Mouse (Mus musculus) G1E (cell line): ENCODE data around the gene Sgms1. TPM values are rescaled to one million over a fixed set of nuclear protein-coding genes. Genes with fewer than 3 reads are reported as not detected.

ENCODE experiments used
- ATAC-seq: 2 replicates; pipeline ENCODE4 v1.8.0; 2016; ENCODE audit warnings: mild to moderate bottlenecking; ENCODE audit not compliant: insufficient number of reproducible peaks, poor library complexity, low FRiP score, severe bottlenecking; ENCODE audit errors: extremely low read depth
- DNase-seq: peaks from one replicate; pipeline ENCODE4 v3.0.0; 2012; ENCODE audit warnings: low spot score
- H3K27me3 ChIP-seq: 2 replicates; pipeline ENCODE4 v1.6.1; 2012; ENCODE audit warnings: mild to moderate bottlenecking, low read length, inconsistent platforms; ENCODE audit not compliant: insufficient read depth
- H3K36me3 ChIP-seq: replicated peaks from 2 replicates; pipeline ENCODE3; 2012; ENCODE audit warnings: mild to moderate bottlenecking, inconsistent platforms
- H3K4me1 ChIP-seq: 2 replicates; pipeline ENCODE4 v1.6.1; 2012; ENCODE audit warnings: low read depth, low read length, inconsistent platforms, mixed read lengths; ENCODE audit not compliant: insufficient read depth
- H3K4me3 ChIP-seq: 2 replicates; pipeline ENCODE4 v1.5.1; 2012; ENCODE audit warnings: low read depth, mild to moderate bottlenecking, inconsistent platforms, low read length, moderate library complexity, mixed read lengths
- H3K9me3 ChIP-seq: replicated peaks from 2 replicates; pipeline ENCODE4 v1.6.1; 2012; ENCODE audit warnings: inconsistent platforms
- CTCF ChIP-seq: IDR thresholded peaks from 2 replicates; pipeline ENCODE4 v1.5.1; 2012; ENCODE audit warnings: low read depth, low read length, inconsistent platforms, mixed read lengths
- GATA1 ChIP-seq: IDR thresholded peaks from 2 replicates; pipeline ENCODE4 v1.6.1; 2012; ENCODE audit warnings: borderline replicate concordance, low read length, inconsistent platforms, mixed read lengths
- GATA2 ChIP-seq: IDR thresholded peaks from 2 replicates; pipeline ENCODE4 v1.6.1; 2012; ENCODE audit warnings: low read depth, low read length, inconsistent platforms, borderline replicate concordance
- POLR2AphosphoS5 ChIP-seq: IDR thresholded peaks from 2 replicates; pipeline ENCODE4 v1.6.1; 2012; ENCODE audit warnings: low read depth, low read length, inconsistent platforms; ENCODE audit not compliant: insufficient replicate concordance
- TAL1 ChIP-seq: conservative IDR thresholded peaks from 2 replicates; pipeline ENCODE4 v1.6.1; 2012; ENCODE audit warnings: low read depth, low read length, inconsistent platforms, mixed read lengths
- polyA plus RNA-seq: library from polyadenylated mRNA; stranded (reverse); fragments of >175 nt; gene quantifications from 2 replicates; pipeline ENCODE4 v1.2.3, GENCODE M21; 2012
- total RNA-seq, 2 experiments: library from RNA; stranded (forward) in 1 of 2; stranded (reverse) in 1 of 2; fragments of 200-1000 nt in 1 of 2; fragments of >200 nt in 1 of 2; fragmentation: Nextera tagmentation in 1 of 2; gene quantifications; 2 replicates each; pipeline ENCODE4 v1.2.3; 2014 to 2017

Gene Sgms1
- total and polyA plus RNA-seq, 3 experiments = 14.5 to 91.0 (median 61.2) TPM

GRCm38 (mm10) chr19:32277287-32277686 is 112.2 kb downstream of the Sgms1 start:
- DNase-seq (no peak), ATAC-seq (no peak)
- no peak for TF ChIP-seq POLR2AphosphoS5
- no peak for TF ChIP-seq CTCF
- no peak for TF ChIP-seq GATA1
- TF ChIP-seq TAL1 = no peak
- TF ChIP-seq GATA2 = no peak
- Histone ChIP-seq H3K4me3 (no peak overlapping the region), H3K36me3 (peaks cover 21% of the 10 kb centered on the region), H3K4me1 (peaks cover 77% of the 10 kb centered on the region), H3K27me3 (no peaks in the 10 kb centered on the region), H3K9me3 (no peaks in the 10 kb centered on the region)

GRCm38 (mm10) chr19:32276817-32277216 is 112.7 kb downstream of the Sgms1 start:
- TF ChIP-seq TAL1 (no peak), POLR2AphosphoS5 (no peak)
- no peaks in the 10 kb centered on the region for H3K27me3 ChIP-seq
- no peaks in the 10 kb centered on the region for H3K9me3 ChIP-seq
- ATAC-seq = peak; percentile 58; the same call in 1 of the 2 replicates
- peak; percentile 59 for DNase-seq
- peaks cover 19% of the 10 kb centered on the region for H3K36me3 ChIP-seq
- no peak overlapping the region; the same call in 1 of the 2 replicates for H3K4me3 ChIP-seq
- H3K4me1 ChIP-seq = peaks cover 82% of the 10 kb centered on the region

DNA sequence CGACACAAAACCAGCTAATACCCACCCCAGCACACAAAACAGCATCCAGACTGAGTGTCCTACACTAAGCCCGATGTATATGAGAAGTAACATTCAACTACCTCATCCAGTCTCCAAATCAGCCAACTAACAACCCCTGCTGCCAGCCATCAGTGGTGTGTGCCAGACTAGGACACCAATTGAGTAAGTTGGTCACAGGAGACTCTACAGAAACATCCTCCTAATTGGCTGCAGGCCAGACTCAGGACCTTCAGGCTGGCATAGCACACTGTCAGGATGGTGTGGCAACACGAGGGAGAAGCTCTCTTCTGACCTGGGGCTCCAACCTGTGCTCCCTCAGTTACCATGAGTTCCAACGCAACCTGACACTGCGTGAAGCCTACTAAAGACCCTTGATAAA is 113.3 kb downstream of the Sgms1 start:
- no peaks in the 10 kb centered on the region for H3K9me3 ChIP-seq
- peaks cover 19% of the 10 kb centered on the region for H3K36me3 ChIP-seq
- TF ChIP-seq TAL1 (no peak), GATA2 (no peak), GATA1 (no peak), POLR2AphosphoS5 (no peak), CTCF (no peak)
- DNase-seq (no peak), ATAC-seq (no peak)
- H3K27me3 ChIP-seq = no peaks in the 10 kb centered on the region
- peaks cover 84% of the 10 kb centered on the region for H3K4me1 ChIP-seq
- peak overlapping the region; percentile 39; the same call in 1 of the 2 replicates for H3K4me3 ChIP-seq

GRCm38 (mm10) chr19:32275068-32275925 is 114.2 kb downstream of the Sgms1 start:
- H3K27me3 ChIP-seq = no peaks in the 10 kb centered on the region
- H3K36me3 ChIP-seq = peaks cover 14% of the 10 kb centered on the region
- no peaks in the 10 kb centered on the region for H3K9me3 ChIP-seq
- DNase-seq (peak; percentile 40), ATAC-seq (no peak)
- peak overlapping the region; percentile 46; the same call in 1 of the 2 replicates for H3K4me3 ChIP-seq
- no peak for TF ChIP-seq CTCF
- TF ChIP-seq GATA2 = 0 out of 2 replicates have a peak, but pooled peaks have one; percentile 31
- H3K4me1 ChIP-seq = peaks cover 89% of the 10 kb centered on the region

DNA sequence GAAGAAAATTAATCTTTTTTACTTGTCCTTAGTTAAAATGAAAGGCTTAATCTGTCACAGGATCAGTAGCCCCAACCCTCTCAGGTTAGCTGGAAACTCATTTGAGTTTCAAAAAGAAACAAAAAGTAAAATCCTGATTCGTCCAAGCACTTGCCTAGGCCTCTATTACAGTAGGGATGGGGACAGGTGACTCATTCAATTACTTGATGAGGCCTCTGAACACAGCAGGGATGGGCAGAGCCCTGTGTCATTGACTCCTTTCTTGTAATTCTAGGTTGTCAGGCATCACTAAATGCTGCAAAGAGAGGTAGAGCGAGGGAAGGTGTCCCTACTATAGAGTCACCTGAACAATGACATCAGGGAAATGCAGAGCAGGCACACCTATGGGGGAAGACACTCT is 115.4 kb downstream of the Sgms1 start:
- TF ChIP-seq GATA2 = no peak
- TF ChIP-seq POLR2AphosphoS5 = no peak
- TF ChIP-seq TAL1 = no peak
- no peak for TF ChIP-seq CTCF
- no peak for TF ChIP-seq GATA1
- peaks cover 89% of the 10 kb centered on the region for H3K4me1 ChIP-seq

DNA sequence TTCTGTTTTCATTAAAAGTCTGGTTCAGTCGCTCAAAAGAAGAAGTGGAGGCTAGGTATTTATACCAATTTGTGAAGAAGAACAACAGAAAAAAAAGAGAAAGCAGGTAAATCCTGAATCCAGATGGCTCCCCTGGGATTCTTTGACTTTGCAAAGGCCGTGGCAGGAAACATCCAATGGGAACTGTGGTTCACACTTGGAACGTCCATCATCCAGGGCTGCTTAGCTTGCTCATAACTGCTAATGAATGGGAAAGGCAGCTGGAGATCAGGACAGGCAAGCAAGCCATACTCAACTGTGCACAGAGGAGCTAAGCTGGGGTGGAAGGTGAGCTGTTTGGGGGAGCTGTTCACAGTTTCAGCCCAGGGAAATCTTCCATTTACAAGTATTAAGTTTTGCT is 115.8 kb downstream of the Sgms1 start:
- Histone ChIP-seq H3K36me3 (peaks cover 22% of the 10 kb centered on the region), H3K4me1 (peaks cover 92% of the 10 kb centered on the region), H3K9me3 (no peaks in the 10 kb centered on the region), H3K4me3 (no peak overlapping the region), H3K27me3 (no peaks in the 10 kb centered on the region)
- TF ChIP-seq CTCF = no peak
- no peak for TF ChIP-seq TAL1
- ATAC-seq = no peak
- no peak for DNase-seq

More for the DNA sequence above, 115.4 kb downstream of the Sgms1 start:
- Histone ChIP-seq H3K9me3 (no peaks in the 10 kb centered on the region), H3K4me3 (no peak overlapping the region), H3K27me3 (no peaks in the 10 kb centered on the region), H3K36me3 (peaks cover 17% of the 10 kb centered on the region)
- ATAC-seq = no peak
- no peak for DNase-seq

DNA sequence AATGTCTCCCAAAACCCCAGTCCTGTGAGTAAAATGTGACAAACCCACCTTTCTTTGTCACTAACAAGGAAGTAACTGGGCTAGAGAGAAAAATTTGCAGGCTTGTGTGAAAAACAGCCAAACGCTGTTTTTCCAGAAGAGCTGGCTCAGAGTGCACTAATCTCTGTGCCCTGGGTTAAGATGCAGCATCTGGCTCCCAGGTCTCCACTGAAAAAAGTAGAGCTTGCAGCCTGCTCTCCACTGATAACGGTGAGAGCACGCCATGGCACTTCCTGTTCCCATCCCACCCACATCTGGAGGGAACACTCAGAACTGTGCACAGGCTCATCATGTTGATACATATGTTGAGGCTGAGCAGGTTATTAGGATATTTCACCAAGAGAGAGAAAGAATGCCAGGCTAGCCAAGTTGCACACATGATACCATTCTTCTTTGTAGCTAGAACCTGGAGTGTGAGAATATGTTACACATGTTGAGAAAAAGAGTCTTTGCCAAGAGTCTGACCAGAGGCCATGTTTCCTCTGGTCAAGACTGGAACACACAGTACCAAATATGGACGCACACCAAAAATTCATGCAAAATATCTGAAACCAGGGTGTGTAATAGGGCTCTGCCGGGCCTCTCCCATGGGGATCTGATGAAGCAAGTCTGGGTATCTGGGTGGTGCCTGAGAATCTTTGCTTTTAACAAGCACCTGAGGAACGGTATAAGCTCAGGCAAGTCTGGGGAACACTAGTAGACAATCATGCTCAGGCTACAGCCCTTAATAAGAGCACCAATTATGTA is 116.8 kb downstream of the Sgms1 start:
- H3K27me3 ChIP-seq = no peaks in the 10 kb centered on the region
- peaks cover 27% of the 10 kb centered on the region for H3K36me3 ChIP-seq
- peak overlapping the region; percentile 62; the same call in 1 of the 2 replicates for H3K4me3 ChIP-seq
- peak; percentile 84 for ATAC-seq
- peak; percentile 99 for TF ChIP-seq TAL1
- no peak for TF ChIP-seq CTCF
- H3K4me1 ChIP-seq = peaks cover 97% of the 10 kb centered on the region
- DNase-seq = peak; percentile 71
- H3K9me3 ChIP-seq = no peaks in the 10 kb centered on the region
